12 mouse cellular contexts compared by ENCODE assay signal in genomic region chr6:103352405-103353124, GRCm38 (mm10).
DNase-seq lines count a peak whose midpoint lies in the region; TF ChIP-seq lines count a peak whose summit lies in the region.
"Had no signal": no experiment of that assay in that cellular context is flagged by ENCODE, and none has a peak within 500 bp of the region (broad histone marks: within the 10 kb centered on the region; RNA-seq: fewer than 3 reads in every experiment).

No protein-coding gene starts in this region.

- peak; percentile 53 for DNase-seq in layer of hippocampus, adult 11-12 months (ENCODE audit: low spot score)
- DNase-seq in layer of hippocampus, postnatal 25 days (ENCODE audit: extremely low spot score in 1 of 2, low spot score in 1 of 2), result no peak
- DNase-seq in brain, adult 2 months (ENCODE audit: low read depth, low spot score), result peak; percentile 81
- DNase-seq in fat pad, adult 2 months (ENCODE audit: extremely low read depth, low read depth, low spot score), result peak; percentile 67
- peak; percentile 82 for DNase-seq in layer of hippocampus, adult 9-11 months
- DNase-seq in retina, postnatal 1 day, result no peak
- no peak for DNase-seq in yolk sac, embryonic 10.5 days (ENCODE audit: low spot score)
- DNase-seq in gastrocnemius, adult 2 months, result no peak
- DNase-seq: liver, embryonic 13.5 days had no signal

- intact Hi-C loops in gastrocnemius, adult 2 months (cut with DNase I), result no loop called here

- H3K27ac ChIP-seq in gastrocnemius, adult 2 months, result no peak overlapping the region
- H3K27ac ChIP-seq: heart, embryonic 15.5 days; liver, embryonic 13.5 days; macrophage had no signal

- TF ChIP-seq CTCF in gastrocnemius, adult 2 months (IDR thresholded peaks at IDR 0.05), result no peak

- H3K4me3 ChIP-seq in gastrocnemius, adult 2 months, result no peak overlapping the region
- H3K4me3 ChIP-seq: erythroblast, embryonic 14.5 days; heart, embryonic 15.5 days; liver, embryonic 13.5 days had no signal

Comparison
In these comparisons a context has a peak if more than half of its experiments do, and no peak if none do; other contexts are left out.
1. DNase-seq: peak in layer of hippocampus, adult 11-12 months (single experiment), brain, adult 2 months (single experiment), fat pad, adult 2 months (single experiment) and layer of hippocampus, adult 9-11 months (single experiment); none in layer of hippocampus, postnatal 25 days (0 of 2), retina, postnatal 1 day (single experiment), yolk sac, embryonic 10.5 days (single experiment) and gastrocnemius, adult 2 months (single experiment).